Mouse (Mus musculus) regulatory T cell (primary cell): Measurements from ENCODE around the gene Lbh.

Source experiments
- in situ Hi-C: fragments of 300-600 bp; cut with MboI, MseI; formaldehyde crosslinking; loops from one replicate; pipeline ENCODE4 v1.15.1; 2025; ENCODE audit warnings: high pct_unique_total_duplicates

Lbh gene

GRCm38 (mm10) chr17:72970631-72971161 is 52.6 kb downstream of the Lbh start:
- in situ Hi-C loops = no loop called here

- in situ Hi-C loops = no loop called here
Observed at GRCm38 (mm10) chr17:72973041-72973440, 54.9 kb downstream of the Lbh start.

- in situ Hi-C loops = no loop called here
Observed at GRCm38 (mm10) chr17:72976258-72977231, 58.4 kb downstream of the Lbh start.

- in situ Hi-C loops = no loop called here
Observed at GRCm38 (mm10) chr17:72977616-72978015, 59.5 kb downstream of the Lbh start.

- in situ Hi-C loops = loop anchor here (10.0 kb wide), 1 partner anchor 523 kb away; no protein-coding TSS in a partner anchor
Observed at GRCm38 (mm10) chr17:72982156-72982555, 64.1 kb downstream of the Lbh start.

GRCm38 (mm10) chr17:72983471-72983870 is 65.4 kb downstream of the Lbh start:
- in situ Hi-C loops = loop anchor here (10.0 kb wide), 1 partner anchor 521 kb away; no protein-coding TSS in a partner anchor

GRCm38 (mm10) chr17:72989025-72989424 is 70.9 kb downstream of the Lbh start:
- in situ Hi-C loops = loop anchor here (10.0 kb wide), 1 partner anchor 516 kb away; no protein-coding TSS in a partner anchor
